Mouse (Mus musculus) hindbrain, embryonic 11.5 days (tissue): ENCODE data around the gene Errfi1. TPM values are rescaled to one million over a fixed set of nuclear protein-coding genes. Genes with fewer than 3 reads are reported as not detected.

Experiments used
- ATAC-seq: fragments of 200-750 bp; cut with Nextera tagmentation; 2 replicates; pipeline ENCODE4 v1.8.0; 2017; ENCODE audit warnings: mild to moderate bottlenecking, moderate TSS enrichment, moderate library complexity; ENCODE audit not compliant: low FRiP score
- DNase-seq: peaks from one replicate; pipeline ENCODE4 v3.0.0-alpha.2; 2015; ENCODE audit warnings: low spot score
- H3K27ac ChIP-seq: fragments of 300-500 bp; sonication (generic); 2 replicates; pipeline ENCODE4 v1.5.1; 2014; ENCODE audit warnings: mild to moderate bottlenecking, low read depth, low read length
- H3K27me3 ChIP-seq: fragments of 300-500 bp; sonication (generic); 2 replicates; pipeline ENCODE4 v1.6.1; 2014; ENCODE audit warnings: mild to moderate bottlenecking, low read length, moderate library complexity, mixed read lengths; ENCODE audit not compliant: control insufficient read depth, insufficient read depth
- H3K36me3 ChIP-seq: fragments of 300-500 bp; sonication (generic); 2 replicates; pipeline ENCODE4 v1.6.1; 2014; ENCODE audit warnings: mild to moderate bottlenecking, low read length, moderate library complexity, mixed read lengths; ENCODE audit not compliant: control insufficient read depth, insufficient read depth
- H3K4me1 ChIP-seq: fragments of 300-500 bp; sonication (generic); replicated peaks from 2 replicates; pipeline ENCODE4 v1.6.1; 2014; ENCODE audit warnings: low read length, mixed read lengths; ENCODE audit not compliant: control insufficient read depth, insufficient read depth
- H3K4me2 ChIP-seq: fragments of 300-500 bp; sonication (generic); replicated peaks from 2 replicates; pipeline ENCODE4 v1.6.1; 2014; ENCODE audit warnings: mild to moderate bottlenecking, low read depth, low read length
- H3K4me3 ChIP-seq: fragments of 300-500 bp; sonication (generic); 2 replicates; pipeline ENCODE4 v1.5.1; 2014; ENCODE audit warnings: low read depth, low read length
- H3K9ac ChIP-seq: fragments of 300-500 bp; sonication (generic); 2 replicates; pipeline ENCODE4 v1.6.1; 2014; ENCODE audit warnings: low read depth, low read length
- H3K9me3 ChIP-seq: fragments of 300-500 bp; sonication (generic); 2 replicates; pipeline ENCODE4 v1.6.1; 2016; ENCODE audit warnings: low read length; ENCODE audit not compliant: control insufficient read depth
- WGBS: fragments of 180-500 bp; shearing (Covaris S2); extraction: QIAGEN DNeasy Blood & Tissue Kit; methylation state at CpG from one replicate; pipeline ENCODE4 v1.1.7; 2014; 5-methylcytosine and 5-hydroxymethylcytosine counted together
- polyA plus RNA-seq: library from polyadenylated mRNA; unstranded; fragments of >200 nt; fragmentation: Nextera tagmentation; extraction: Ambion mirVana; gene quantifications from 2 replicates; pipeline ENCODE4 v1.2.1, GENCODE M21; 2014

Gene Errfi1
- polyA plus RNA-seq, 1 experiment from 2014 or later: 34.0 TPM

GRCm38 (mm10) chr4:150879631-150880030, 25.9 kb downstream of the Errfi1 start:
- WGBS: 92% methylated on average over 22 of the region's 22 CpGs
- Histone ChIP-seq H3K9me3 (peaks cover 6% of the 10 kb centered on the region; the same call in 1 of the 2 replicates), H3K4me2 (no peak overlapping the region), H3K9ac (no peak overlapping the region), H3K36me3 (no peaks in the 10 kb centered on the region), H3K27me3 (no peaks in the 10 kb centered on the region), H3K4me1 (no peaks in the 10 kb centered on the region), H3K27ac (no peak overlapping the region), H3K4me3 (no peak overlapping the region)
- ATAC-seq (no peak), DNase-seq (no peak)

- Histone ChIP-seq H3K9ac (no peak overlapping the region), H3K9me3 (peaks cover 6% of the 10 kb centered on the region; the same call in 1 of the 2 replicates), H3K27me3 (no peaks in the 10 kb centered on the region), H3K36me3 (no peaks in the 10 kb centered on the region), H3K27ac (no peak overlapping the region), H3K4me2 (no peak overlapping the region), H3K4me1 (no peaks in the 10 kb centered on the region), H3K4me3 (no peak overlapping the region)
- WGBS: 86% methylated on average over 5 of the region's 5 CpGs
- DNase-seq (no peak), ATAC-seq (no peak)
Observed at GRCm38 (mm10) chr4:150880364-150880763, 26.6 kb downstream of the Errfi1 start.

GRCm38 (mm10) chr4:150882632-150883031, 28.9 kb downstream of the Errfi1 start:
- H3K36me3 ChIP-seq: no peaks in the 10 kb centered on the region
- no peak overlapping the region for H3K4me2 ChIP-seq
- DNase-seq (no peak), ATAC-seq (no peak)
- H3K27ac ChIP-seq: no peak overlapping the region
- H3K4me3 ChIP-seq: no peak overlapping the region
- WGBS: 89% methylated on average over 5 of the region's 5 CpGs
- H3K9ac ChIP-seq: no peak overlapping the region
- peaks cover 6% of the 10 kb centered on the region; the same call in 1 of the 2 replicates for H3K9me3 ChIP-seq
- no peaks in the 10 kb centered on the region for H3K4me1 ChIP-seq
- H3K27me3 ChIP-seq: no peaks in the 10 kb centered on the region

- 0 out of 2 replicates have a peak, but pooled peaks cover 2% of the 10 kb centered on the region for H3K4me1 ChIP-seq
- DNase-seq (no peak), ATAC-seq (no peak)
- 74% methylated on average over 5 of the region's 5 CpGs for WGBS
- H3K9me3 ChIP-seq: no peaks in the 10 kb centered on the region
- no peak overlapping the region for H3K4me2 ChIP-seq
- H3K27ac ChIP-seq: no peak overlapping the region
- no peaks in the 10 kb centered on the region for H3K36me3 ChIP-seq
- no peak overlapping the region for H3K9ac ChIP-seq
- no peaks in the 10 kb centered on the region for H3K27me3 ChIP-seq
- H3K4me3 ChIP-seq: no peak overlapping the region
Observed at GRCm38 (mm10) chr4:150887903-150888302, 34.2 kb downstream of the Errfi1 start.

- Histone ChIP-seq H3K9me3 (no peaks in the 10 kb centered on the region), H3K9ac (no peak overlapping the region), H3K4me2 (no peak overlapping the region), H3K4me1 (0 out of 2 replicates have a peak, but pooled peaks cover 2% of the 10 kb centered on the region), H3K36me3 (no peaks in the 10 kb centered on the region), H3K27me3 (no peaks in the 10 kb centered on the region), H3K27ac (no peak overlapping the region), H3K4me3 (no peak overlapping the region)
- no peak for DNase-seq
- ATAC-seq: no peak
- WGBS: 82% methylated on average over 4 of the region's 4 CpGs
Observed at GRCm38 (mm10) chr4:150888492-150888891, 34.8 kb downstream of the Errfi1 start.

- Histone ChIP-seq H3K9me3 (no peaks in the 10 kb centered on the region), H3K4me2 (no peak overlapping the region), H3K27ac (no peak overlapping the region), H3K4me3 (no peak overlapping the region), H3K9ac (no peak overlapping the region), H3K36me3 (no peaks in the 10 kb centered on the region), H3K4me1 (0 out of 2 replicates have a peak, but pooled peaks cover 2% of the 10 kb centered on the region), H3K27me3 (no peaks in the 10 kb centered on the region)
- ATAC-seq: no peak
- DNase-seq: no peak
- WGBS: 41% methylated on average over 20 of the region's 20 CpGs
Observed at GRCm38 (mm10) chr4:150889273-150889954, 35.7 kb downstream of the Errfi1 start.

GRCm38 (mm10) chr4:150889955-150890315, 36.2 kb downstream of the Errfi1 start:
- no peak overlapping the region for H3K27ac ChIP-seq
- H3K9me3 ChIP-seq: no peaks in the 10 kb centered on the region
- H3K4me1 ChIP-seq: 0 out of 2 replicates have a peak, but pooled peaks cover 2% of the 10 kb centered on the region
- ATAC-seq (no peak), DNase-seq (no peak)
- H3K9ac ChIP-seq: no peak overlapping the region
- no peak overlapping the region for H3K4me3 ChIP-seq
- H3K4me2 ChIP-seq: no peak overlapping the region
- H3K27me3 ChIP-seq: no peaks in the 10 kb centered on the region
- H3K36me3 ChIP-seq: no peaks in the 10 kb centered on the region
- whole genome bisulfite sequencing: 66% methylated on average over 13 of the region's 13 CpGs

GRCm38 (mm10) chr4:150891308-150891707, 37.6 kb downstream of the Errfi1 start:
- 0 out of 2 replicates have a peak, but pooled peaks cover 2% of the 10 kb centered on the region for H3K4me1 ChIP-seq

More at GRCm38 (mm10) chr4:150891308-150891707, 37.6 kb downstream of the Errfi1 start:
- no peak overlapping the region for H3K27ac ChIP-seq
- ATAC-seq (no peak), DNase-seq (no peak)
- 82% methylated on average over 5 of the region's 5 CpGs for WGBS
- H3K9me3 ChIP-seq: no peaks in the 10 kb centered on the region
- no peaks in the 10 kb centered on the region for H3K27me3 ChIP-seq
- H3K4me2 ChIP-seq: no peak overlapping the region
- peaks cover 2% of the 10 kb centered on the region; the same call in 1 of the 2 replicates for H3K36me3 ChIP-seq
- no peak overlapping the region for H3K4me3 ChIP-seq
- no peak overlapping the region for H3K9ac ChIP-seq
